Mouse (Mus musculus): ENCODE measurements around the gene Gm10053. TPM values are rescaled to one million over a fixed set of nuclear protein-coding genes. Genes with fewer than 3 reads are reported as not detected.

The Gm10053 gene
- total RNA-seq (2015) (297 and 299 TPM in 2 replicates), total RNA-seq (2017) (181 and 246 TPM in 2 replicates)

DNA sequence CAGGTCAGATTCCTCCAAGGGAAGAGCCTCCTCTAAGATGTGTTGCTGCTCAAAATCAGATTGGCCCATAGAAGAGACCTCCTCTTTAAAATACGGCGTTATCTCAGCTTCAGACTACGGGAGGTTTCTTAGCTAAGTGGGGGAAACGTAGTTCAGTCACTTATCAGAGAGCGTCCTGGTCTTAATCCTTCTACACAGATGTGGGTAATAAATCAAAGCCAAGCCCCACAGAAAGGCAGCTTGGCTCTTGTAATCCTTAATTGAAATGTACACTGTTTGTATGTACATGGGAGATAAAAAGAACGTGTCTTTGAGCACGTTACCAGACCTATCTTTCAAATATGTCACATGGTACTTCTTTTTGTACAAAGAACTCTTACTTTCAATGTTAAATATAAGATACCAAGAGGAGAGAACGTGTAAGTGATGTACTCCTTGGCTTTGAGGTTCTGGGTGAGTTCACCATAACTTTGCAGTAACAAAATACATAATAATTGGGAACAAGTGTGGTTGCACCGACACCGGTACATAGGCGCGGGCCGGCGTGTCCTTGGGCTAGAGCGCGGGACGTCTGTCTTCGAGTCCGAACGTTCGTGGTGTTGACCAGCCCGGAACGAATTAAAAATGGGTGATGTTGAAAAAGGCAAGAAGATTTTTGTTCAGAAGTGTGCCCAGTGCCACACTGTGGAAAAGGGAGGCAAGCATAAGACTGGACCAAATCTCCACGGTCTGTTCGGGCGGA is at the start of gene Gm10053:
TSS of gene Gm10053 (plus strand) at position 558 of the 742 bp plus-strand sequence.
- ATAC-seq (replicated peaks; ENCODE audit: poor library complexity) = peak; percentile 90

DNA sequence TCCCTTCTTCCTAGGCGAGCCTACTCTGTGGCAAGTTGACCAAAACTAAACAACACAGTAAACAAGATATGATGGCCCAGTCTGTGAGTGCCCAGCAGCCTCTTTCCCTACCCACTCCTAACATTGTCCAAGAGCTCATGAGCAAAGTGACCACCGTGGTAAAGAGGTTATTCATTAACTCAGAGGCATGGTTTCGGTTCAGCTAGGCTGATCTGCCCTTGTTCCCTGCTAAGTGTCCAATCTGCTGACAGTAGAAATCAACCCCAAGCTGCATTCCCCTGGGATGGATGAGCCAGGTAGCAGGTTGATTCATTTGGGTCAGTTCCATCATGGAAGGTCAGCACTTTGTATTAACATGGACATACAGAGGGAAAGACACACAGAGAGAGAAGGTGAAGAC is 33.4 kb upstream of the Gm10053 start:
- ATAC-seq (replicated peaks; ENCODE audit: poor library complexity) = no peak

- ATAC-seq (replicated peaks; ENCODE audit: poor library complexity) = no peak
Observed at GRCm38 (mm10) chr19:24845007-24845546, 30.4 kb upstream of the Gm10053 start.

DNA sequence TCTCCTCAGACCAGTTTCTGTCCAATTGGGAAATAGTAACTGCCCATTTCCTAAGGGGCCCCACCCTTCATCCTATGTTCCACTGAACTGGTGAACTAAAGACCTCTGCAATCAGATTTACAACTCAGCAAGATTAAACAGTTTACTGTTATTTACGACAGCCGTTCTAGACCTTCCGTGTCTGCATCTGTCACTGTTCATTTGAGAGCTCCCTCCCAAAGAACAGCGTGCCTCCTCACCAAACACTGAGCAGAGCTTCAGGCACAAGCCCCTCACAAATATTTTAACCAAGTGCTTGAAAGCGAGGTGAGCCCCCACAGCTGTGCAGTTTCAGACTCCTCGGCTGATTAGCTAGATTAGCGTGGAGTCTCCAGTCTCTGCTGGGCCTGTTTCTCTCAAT is 27.1 kb upstream of the Gm10053 start:
- ATAC-seq (replicated peaks; ENCODE audit: poor library complexity) = no peak

GRCm38 (mm10) chr19:24848844-24849243 is 26.6 kb upstream of the Gm10053 start:
- no peak for ATAC-seq (replicated peaks; ENCODE audit: poor library complexity)

DNA sequence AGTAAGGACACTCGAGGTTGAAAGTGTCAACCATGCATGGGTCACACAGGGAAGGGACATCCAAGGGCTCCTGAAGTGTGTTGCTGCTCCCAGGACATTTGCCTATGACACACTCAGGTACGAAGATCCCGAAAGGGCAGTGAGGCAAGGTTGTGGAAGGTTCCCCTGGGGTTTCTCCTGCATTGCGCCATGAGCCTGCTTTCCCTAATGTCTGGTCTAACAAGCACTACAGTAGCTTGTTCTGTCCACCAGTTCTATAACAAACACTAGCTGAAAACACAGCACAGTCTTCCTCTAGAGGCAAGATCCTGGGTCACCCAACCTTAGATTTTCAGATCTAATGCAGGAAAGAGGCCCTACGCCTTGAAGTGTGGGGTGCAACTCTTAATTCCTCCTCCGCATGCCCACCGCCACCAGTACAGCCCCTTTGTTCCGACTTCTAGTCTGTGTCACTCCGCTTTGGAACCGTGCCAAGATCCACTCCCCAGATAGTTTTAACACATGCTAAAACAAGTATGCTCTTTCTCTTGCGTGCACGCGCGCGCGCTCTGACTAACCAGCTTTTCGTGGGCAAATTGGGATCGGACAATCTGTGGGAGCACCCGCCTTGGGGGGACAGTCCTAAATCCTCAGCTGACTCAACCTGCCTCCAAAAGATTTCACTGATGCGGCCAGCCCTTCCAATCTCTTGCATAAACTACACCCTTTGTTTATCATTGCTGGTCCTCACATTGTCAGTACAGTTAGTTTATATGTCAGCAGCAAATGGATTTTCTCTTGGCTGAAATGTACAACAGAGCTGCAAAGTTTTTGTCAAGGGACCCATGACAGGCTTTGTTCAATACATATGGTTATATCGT is 23.8 kb upstream of the Gm10053 start:
- ATAC-seq (replicated peaks; ENCODE audit: poor library complexity) = no peak

- ATAC-seq (replicated peaks; ENCODE audit: poor library complexity) = no peak
Observed at GRCm38 (mm10) chr19:24861276-24861611, 14.2 kb upstream of the Gm10053 start.

DNA sequence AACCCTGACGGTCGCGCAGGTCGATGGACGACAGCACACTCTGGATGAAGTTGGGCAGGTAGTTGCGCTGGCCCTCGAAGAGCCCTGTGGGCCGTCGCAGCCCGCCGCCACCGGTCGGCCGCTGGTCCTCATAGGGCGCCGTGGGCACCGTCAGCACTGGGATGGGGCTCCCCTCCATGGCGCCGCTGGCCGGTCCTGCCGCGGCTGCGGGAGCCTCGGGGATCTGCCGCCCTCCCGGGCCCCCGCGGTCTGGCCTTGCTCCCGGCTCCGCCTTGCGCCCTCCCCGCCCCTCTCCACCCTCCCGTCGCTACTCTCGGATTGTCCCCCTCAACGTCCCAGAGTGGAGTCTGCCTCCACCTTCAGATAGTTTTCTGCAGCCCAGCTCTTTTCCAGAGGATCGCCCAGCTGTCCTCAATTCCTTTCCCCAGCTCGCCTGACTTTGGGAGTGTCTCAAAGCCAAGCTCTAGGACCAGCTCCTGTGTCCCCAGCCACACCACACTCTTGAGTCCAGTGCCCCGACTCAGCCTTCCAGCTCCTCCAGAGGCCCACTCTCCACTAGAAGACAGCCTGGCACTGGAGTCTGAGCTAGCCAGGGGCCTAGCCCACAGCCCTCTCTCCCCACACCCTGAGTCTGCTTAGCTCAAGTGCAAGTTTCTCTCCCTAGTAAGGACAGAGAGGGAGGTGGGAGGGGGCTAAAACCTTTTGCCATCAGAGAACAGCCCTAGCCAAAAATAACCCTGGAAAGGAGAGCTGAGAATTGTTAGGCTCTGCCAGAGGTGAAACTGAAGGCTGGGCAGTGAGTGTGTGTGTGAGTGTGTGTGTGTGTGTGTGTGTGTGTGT is 13.7 kb upstream of the Gm10053 start, which contains the start of gene Pgm5:
TSS of gene Pgm5 (minus strand) at position 244 of the 840 bp plus-strand sequence.
- ATAC-seq (replicated peaks; ENCODE audit: poor library complexity) = no peak

DNA sequence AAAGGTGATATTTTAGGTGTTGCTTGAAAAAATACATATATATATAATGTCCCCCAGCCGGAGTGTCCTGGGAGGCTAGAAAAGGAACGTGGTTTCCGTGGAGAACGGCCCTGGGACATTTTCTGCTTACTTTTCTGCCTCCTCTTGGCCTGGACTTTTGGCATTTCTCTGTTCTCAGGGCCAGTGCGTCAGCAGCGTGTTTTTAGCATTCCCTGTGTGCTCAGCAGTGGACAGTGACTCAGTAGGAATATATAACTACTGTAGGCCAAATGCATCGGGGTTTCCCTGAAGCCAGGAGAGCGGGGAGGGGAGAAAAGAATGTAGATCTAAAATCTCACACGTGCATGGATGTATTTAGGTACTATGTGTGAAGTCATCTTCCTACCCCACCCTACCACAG is 10.1 kb upstream of the Gm10053 start:
- no peak for ATAC-seq (replicated peaks; ENCODE audit: poor library complexity)

GRCm38 (mm10) chr19:24871037-24871635 is 4.3 kb upstream of the Gm10053 start:
- peak; percentile 77 for ATAC-seq (replicated peaks; ENCODE audit: poor library complexity)

DNA sequence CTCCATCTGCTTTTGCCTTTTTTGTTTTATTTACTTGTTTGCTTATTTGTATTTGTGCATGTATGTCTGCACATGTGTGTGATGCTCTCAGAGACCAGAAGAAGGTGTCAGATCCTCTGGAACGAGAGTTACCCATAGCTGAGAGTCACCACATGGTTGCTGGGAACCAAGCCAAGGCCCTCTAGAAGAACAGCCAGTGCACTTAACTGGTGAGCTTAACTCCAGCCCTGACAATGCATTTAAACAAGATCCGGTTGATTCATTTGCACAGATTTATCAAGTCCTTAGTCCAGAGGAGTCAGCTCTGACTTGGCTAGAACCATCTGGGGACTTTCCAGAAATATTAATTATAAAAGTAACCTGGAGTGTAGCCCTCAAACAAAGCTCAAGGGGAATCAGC is 1.6 kb upstream of the Gm10053 start:
- no peak for ATAC-seq (replicated peaks; ENCODE audit: poor library complexity)

DNA sequence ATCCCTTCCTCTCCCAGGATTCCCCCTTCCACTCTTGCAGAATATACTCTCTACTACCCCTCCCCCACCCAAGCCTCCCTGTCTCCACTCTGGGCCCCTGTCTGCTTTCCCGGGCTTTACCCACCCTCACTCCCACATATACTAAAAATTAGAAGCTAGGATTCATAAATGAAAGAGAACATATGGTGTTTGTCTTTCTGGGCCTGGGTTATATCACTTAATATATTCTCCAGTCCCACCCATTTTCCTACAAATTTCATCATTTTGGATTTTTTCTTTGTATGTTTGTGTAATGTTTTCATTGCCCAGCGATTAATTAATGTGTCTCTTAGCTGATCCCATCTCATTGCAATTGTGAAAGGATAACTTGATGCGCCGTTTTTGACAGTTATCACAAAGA is 5.8 kb downstream of the Gm10053 start:
- ATAC-seq (replicated peaks; ENCODE audit: poor library complexity) = no peak

DNA sequence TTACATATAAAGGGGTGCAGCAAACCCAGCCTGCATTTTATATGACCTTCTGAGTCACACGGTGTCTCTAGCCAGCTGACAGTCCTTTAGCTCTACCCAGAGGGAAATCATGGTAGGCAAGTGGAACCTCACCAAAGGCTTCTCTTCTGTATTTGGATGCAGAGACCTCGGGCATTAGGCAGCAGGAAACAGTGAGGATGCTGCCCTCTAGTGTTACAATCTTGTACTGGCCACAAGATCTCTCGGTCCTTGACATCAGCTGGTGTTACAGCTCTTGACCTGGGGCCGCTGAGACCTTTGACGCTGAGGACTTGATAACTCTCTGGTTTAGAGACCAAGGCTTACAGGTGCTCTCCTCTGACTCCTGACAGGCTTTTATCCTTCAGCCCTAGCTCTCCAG is 10.0 kb downstream of the Gm10053 start:
- peak; percentile 82 for ATAC-seq (replicated peaks; ENCODE audit: poor library complexity)

DNA sequence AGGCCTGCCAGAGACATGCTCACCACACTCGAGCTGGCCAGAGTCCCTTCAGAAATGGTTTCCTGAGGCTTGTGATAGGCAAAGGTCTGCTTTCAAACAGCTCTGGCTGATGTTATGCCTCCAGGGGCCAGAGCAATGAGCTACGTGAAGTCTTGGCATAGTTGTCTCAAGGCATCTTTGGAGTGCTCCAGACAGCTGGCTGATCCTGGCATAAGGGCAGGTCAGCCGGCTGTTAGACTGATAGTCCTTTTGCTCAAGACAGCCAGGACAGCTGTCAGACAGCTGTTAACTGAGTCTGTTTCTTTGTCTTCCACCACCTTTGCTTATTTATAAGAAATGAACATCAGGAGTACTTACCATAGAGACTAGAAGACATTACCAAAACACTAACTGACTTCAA is 11.4 kb downstream of the Gm10053 start:
- ATAC-seq (replicated peaks; ENCODE audit: poor library complexity) = no peak

DNA sequence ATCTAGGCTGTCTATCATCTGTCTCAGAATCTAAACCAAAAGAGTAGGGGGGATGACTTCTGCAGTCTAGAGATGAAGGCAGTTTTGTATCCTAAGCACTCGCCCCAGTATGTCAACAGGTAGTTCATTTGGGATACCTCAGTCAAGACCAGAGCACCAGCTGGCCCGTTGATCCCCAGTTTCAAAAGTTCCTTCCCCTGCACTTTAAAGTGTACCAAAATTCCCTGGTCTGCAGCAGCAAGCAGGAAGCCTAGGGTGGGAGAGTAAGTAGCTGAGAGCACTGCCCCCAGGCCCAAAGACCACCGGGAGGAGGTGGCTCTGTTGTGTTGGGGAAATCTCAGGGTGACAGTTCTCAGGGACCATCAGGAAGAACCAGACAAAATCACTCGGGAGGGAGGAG is 21.1 kb downstream of the Gm10053 start:
- ATAC-seq (replicated peaks; ENCODE audit: poor library complexity) = no peak

GRCm38 (mm10) chr19:24897006-24897895 is 21.8 kb downstream of the Gm10053 start:
- ATAC-seq (replicated peaks; ENCODE audit: poor library complexity) = no peak

GRCm38 (mm10) chr19:24897896-24898736 is 22.6 kb downstream of the Gm10053 start:
- ATAC-seq (replicated peaks; ENCODE audit: poor library complexity) = no peak

GRCm38 (mm10) chr19:24898737-24899577 is 23.5 kb downstream of the Gm10053 start:
- no peak for ATAC-seq (replicated peaks; ENCODE audit: poor library complexity)
